Comparison of ENCODE assay signal across 10 mouse cellular contexts in genomic region chr15:86110361-86111103, GRCm38 (mm10). TPM values are rescaled to one million over a fixed set of nuclear protein-coding genes. Genes with fewer than 3 reads are reported as not detected.
DNase-seq lines count a peak whose midpoint lies in the region; ATAC-seq and TF ChIP-seq lines count a peak whose summit lies in the region.
"Had no signal": no experiment of that assay in that cellular context is flagged by ENCODE, and none has a peak within 500 bp of the region (broad histone marks: within the 10 kb centered on the region; RNA-seq: fewer than 3 reads in every experiment).

No protein-coding gene starts in this region.

- H3K9me3 ChIP-seq in forebrain, embryonic 14.5 days (replicated peaks; ENCODE audit: control insufficient read depth, low read length): no peaks in the 10 kb centered on the region
- H3K9me3 ChIP-seq: embryonic facial prominence, embryonic 12.5 days had no signal

- no peak overlapping the region for H3K9ac ChIP-seq in forebrain, embryonic 14.5 days (ENCODE audit: low read length)
- H3K9ac ChIP-seq: embryonic facial prominence, embryonic 12.5 days had no signal

- intact Hi-C loops in left cerebral cortex, postnatal 4 days (cut with DNase I): no loop called here
- intact Hi-C loops in left cerebral cortex, postnatal 14 days (cut with DNase I): no loop called here

- peaks cover 18% of the 10 kb centered on the region for H3K4me1 ChIP-seq in forebrain, embryonic 14.5 days (ENCODE audit: control insufficient read depth, insufficient read depth, low read length)

- H3K4me3 ChIP-seq in forebrain, embryonic 14.5 days (ENCODE audit: low read depth, low read length): no peak overlapping the region
- H3K4me3 ChIP-seq: embryonic facial prominence, embryonic 12.5 days had no signal

- 0 out of 2 replicates have a peak overlapping the region, but pooled peaks have one; percentile 9 for H3K27ac ChIP-seq in forebrain, embryonic 14.5 days (ENCODE audit: low read depth, low read length)
- H3K27ac ChIP-seq: embryonic facial prominence, embryonic 12.5 days; macrophage had no signal

- no peak for ATAC-seq in forebrain, embryonic 14.5 days

- H3K36me3 ChIP-seq in forebrain, embryonic 14.5 days (ENCODE audit: control insufficient read depth, insufficient read depth, low read length): 0 out of 2 replicates have a peak, but pooled peaks cover 5% of the 10 kb centered on the region
- H3K36me3 ChIP-seq in splenic B cell, adult 2 months (ENCODE audit: control insufficient read depth, insufficient read depth, low read length, poor library complexity, severe bottlenecking): no peaks in the 10 kb centered on the region; the same call in 1 of the 2 replicates
- H3K36me3 ChIP-seq: embryonic facial prominence, embryonic 12.5 days had no signal

- WGBS in forebrain, embryonic 14.5 days: 65% methylated on average over 10 of the region's 10 CpGs

- peak; percentile 69 for DNase-seq in left cerebral cortex, postnatal 4 days
- no peak for DNase-seq in left cerebral cortex, postnatal 14 days (ENCODE audit: low spot score in 2 of 2)
- DNase-seq in brain, embryonic 14.5 days (ENCODE audit: low read depth): peak; percentile 56
- no peak for DNase-seq in forebrain, embryonic 14.5 days (ENCODE audit: low spot score)
- peak; percentile 67 for DNase-seq in splenic B cell, adult 2 months (ENCODE audit: low read depth, low spot score)
- no peak for DNase-seq in adipocyte (ENCODE audit: low spot score)
- DNase-seq in lung, postnatal 25 days (ENCODE audit: low spot score): no peak
- no peak for DNase-seq in urinary bladder, postnatal 36 days (ENCODE audit: low spot score in 2 of 2)

- TF ChIP-seq CTCF in brain, embryonic 14.5 days (IDR thresholded peaks at IDR 0.05; ENCODE audit: borderline replicate concordance, extremely low read depth, insufficient read depth, insufficient read length): no peak

- no peak for TF ChIP-seq POLR2A in brain, embryonic 14.5 days (IDR thresholded peaks at IDR 0.05; ENCODE audit: borderline replicate concordance, extremely low read depth, insufficient read depth, insufficient read length, poor library complexity, severe bottlenecking)

- no peak overlapping the region for H3K4me2 ChIP-seq in forebrain, embryonic 14.5 days (ENCODE audit: low read length)
- H3K4me2 ChIP-seq: embryonic facial prominence, embryonic 12.5 days had no signal

- H3K27me3 ChIP-seq in forebrain, embryonic 14.5 days (replicated peaks; ENCODE audit: control insufficient read depth, insufficient read depth, low read length): no peaks in the 10 kb centered on the region
- no peaks in the 10 kb centered on the region for H3K27me3 ChIP-seq in splenic B cell, adult 2 months (ENCODE audit: control insufficient read depth, insufficient read depth, low read length, poor library complexity, severe bottlenecking)
- H3K27me3 ChIP-seq: embryonic facial prominence, embryonic 12.5 days had no signal

RNA-seq across cellular contexts. Expression of gene Gramd4, which starts 53.0 kb away (rescaled TPM):
- total RNA-seq in left cerebral cortex, postnatal 4 days (2021): 10 to 100 TPM; 52.0 to 57.8 TPM
- total RNA-seq in left cerebral cortex, postnatal 14 days (2021): 10 to 100 TPM; 37.2 to 44.3 TPM
- polyA plus RNA-seq in brain, embryonic 14.5 days (2012; rRNA removed): 64.7 and 74.6 TPM in 2 replicates
- polyA plus RNA-seq in forebrain, embryonic 14.5 days (2014; fragmentation: Nextera tagmentation; extraction: Ambion mirVana): 20.7 and 28.0 TPM in 2 replicates

Comparison
In these comparisons a context has a peak if more than half of its experiments do, and no peak if none do; other contexts are left out.
1. DNase-seq: peak in left cerebral cortex, postnatal 4 days (single experiment), brain, embryonic 14.5 days (single experiment) and splenic B cell, adult 2 months (single experiment); none in left cerebral cortex, postnatal 14 days (0 of 2), forebrain, embryonic 14.5 days (single experiment), adipocyte (single experiment), lung, postnatal 25 days (single experiment) and urinary bladder, postnatal 36 days (0 of 2).